Mouse (Mus musculus) adrenal gland, adult 18-20 months (tissue): ENCODE data around the gene Adgrl3. TPM values are rescaled to one million over a fixed set of nuclear protein-coding genes. Genes with fewer than 3 reads are reported as not detected.

Source experiments
- DNase-seq, 2 experiments: peaks; one replicate each; pipeline ENCODE4 v3.0.0; 2021 to 2022; ENCODE audit warnings: low spot score in 2 of 2
- microRNA-seq, 2 experiments: library from miRNA; unstranded; fragments of <30 nt; microRNA quantifications; one replicate each; pipeline ENCODE4 v1.2.0; 2021; ENCODE audit warnings: borderline number of aligned reads in 2 of 2
- total RNA-seq, 2 experiments: library from RNA; stranded (reverse); gene quantifications; 1 replicate in 1 of 2; 2 replicates in 1 of 2; pipeline ENCODE4 v1.2.3; 2021

Gene Adgrl3
- total RNA-seq, 2 experiments from 2014 or later, result 5.1 to 5.5 TPM

GRCm38 (mm10) chr5:81796128-81796527, 776.2 kb downstream of the Adgrl3 start:
- DNase-seq, result no peak

GRCm38 (mm10) chr5:81810966-81811365, 791.0 kb downstream of the Adgrl3 start:
- no peak for DNase-seq

- DNase-seq, result no peak
These were observed 812.1 kb downstream of the Adgrl3 start for GRCm38 (mm10) chr5:81832076-81832475.

GRCm38 (mm10) chr5:81832679-81833078, 812.7 kb downstream of the Adgrl3 start:
- no peak for DNase-seq

GRCm38 (mm10) chr5:81837860-81838259, 817.9 kb downstream of the Adgrl3 start:
- DNase-seq, result no peak

- no peak for DNase-seq
These were observed 823.9 kb downstream of the Adgrl3 start for GRCm38 (mm10) chr5:81843798-81844197.

GRCm38 (mm10) chr5:81870336-81870735, 850.4 kb downstream of the Adgrl3 start:
- no peak for DNase-seq

Small RNA genes within 50 kb of the gene (microRNA-seq; reads per million reads assigned to microRNA genes)
- 0 reads per million in 2 experiments for gene Gm22048
